Mouse (Mus musculus) midbrain, embryonic 13.5 days (tissue): ENCODE measurements around the gene Ppp1cc. TPM values are rescaled to one million over a fixed set of nuclear protein-coding genes. Genes with fewer than 3 reads are reported as not detected.

Experiments
- ATAC-seq: fragments of 200-750 bp; cut with Nextera tagmentation; 2 replicates; pipeline ENCODE4 v1.8.0; 2017; ENCODE audit warnings: mild to moderate bottlenecking, moderate TSS enrichment, moderate library complexity
- H3K27ac ChIP-seq: fragments of 300-500 bp; sonication (generic); 2 replicates; pipeline ENCODE4 v1.5.1; 2015; ENCODE audit warnings: inconsistent platforms, mild to moderate bottlenecking, moderate library complexity
- H3K27me3 ChIP-seq: fragments of 300-500 bp; sonication (generic); 2 replicates; pipeline ENCODE4 v1.6.1; 2015; ENCODE audit warnings: mild to moderate bottlenecking, inconsistent platforms
- H3K36me3 ChIP-seq: fragments of 300-500 bp; sonication (generic); 2 replicates; pipeline ENCODE4 v1.6.1; 2015; ENCODE audit warnings: mild to moderate bottlenecking, inconsistent platforms
- H3K4me1 ChIP-seq: fragments of 300-500 bp; sonication (generic); replicated peaks from 2 replicates; pipeline ENCODE4 v1.6.1; 2015; ENCODE audit warnings: inconsistent platforms
- H3K4me2 ChIP-seq: fragments of 300-500 bp; sonication (generic); replicated peaks from 2 replicates; pipeline ENCODE4 v1.6.1; 2015; ENCODE audit warnings: moderate library complexity, mild to moderate bottlenecking, inconsistent platforms
- H3K4me3 ChIP-seq: fragments of 300-500 bp; sonication (generic); replicated peaks from 2 replicates; pipeline ENCODE4 v1.5.1; 2015; ENCODE audit warnings: mild to moderate bottlenecking, inconsistent platforms
- H3K9ac ChIP-seq: fragments of 300-500 bp; sonication (generic); replicated peaks from 2 replicates; pipeline ENCODE4 v1.6.1; 2015; ENCODE audit warnings: mild to moderate bottlenecking, inconsistent platforms
- H3K9me3 ChIP-seq: fragments of 300-500 bp; sonication (generic); 2 replicates; pipeline ENCODE4 v1.6.1; 2016; ENCODE audit warnings: mild to moderate bottlenecking, inconsistent platforms
- WGBS: fragments of 180-500 bp; shearing (Covaris S2); methylation state at CpG from one replicate; pipeline ENCODE4 v1.1.7; 2015; 5-methylcytosine and 5-hydroxymethylcytosine counted together
- polyA plus RNA-seq: library from polyadenylated mRNA; unstranded; fragments of >200 nt; fragmentation: Nextera tagmentation; extraction: Ambion mirVana; gene quantifications from 2 replicates; pipeline ENCODE4 v1.2.1, GENCODE M21; 2015

The Ppp1cc gene
- polyA plus RNA-seq, 1 experiment from 2014 or later, result 262 TPM

GRCm38 (mm10) chr5:122156486-122156885 is 1.6 kb upstream of the Ppp1cc start:
- no peak for ATAC-seq
- H3K27ac ChIP-seq, result no peak overlapping the region
- 89% methylated on average over 2 of the region's 2 CpGs for WGBS

GRCm38 (mm10) chr5:122158557-122159515 is 758 bp downstream of the Ppp1cc start:
- Histone ChIP-seq H3K27me3 (peaks cover 3% of the 10 kb centered on the region; the same call in 1 of the 2 replicates), H3K4me3 (peak overlapping the region; percentile 73), H3K27ac (peak overlapping the region; percentile 89), H3K9ac (peak overlapping the region; percentile 98), H3K4me2 (peak overlapping the region; percentile 78), H3K4me1 (peaks cover 60% of the 10 kb centered on the region), H3K36me3 (peaks cover 13% of the 10 kb centered on the region; the same call in 1 of the 2 replicates), H3K9me3 (no peaks in the 10 kb centered on the region)
- 2% methylated on average over 42 of the region's 42 CpGs for WGBS
- ATAC-seq, result peak; percentile 62; the same call in 1 of the 2 replicates

More at GRCm38 (mm10) chr5:122156486-122156885, 1.6 kb upstream of the Ppp1cc start:
- no peak overlapping the region for H3K4me3 ChIP-seq
- H3K27me3 ChIP-seq, result peaks cover 3% of the 10 kb centered on the region; the same call in 1 of the 2 replicates
- no peak overlapping the region for H3K4me2 ChIP-seq
- no peak overlapping the region for H3K9ac ChIP-seq
- H3K36me3 ChIP-seq, result no peaks in the 10 kb centered on the region
- H3K9me3 ChIP-seq, result no peaks in the 10 kb centered on the region
- H3K4me1 ChIP-seq, result peaks cover 37% of the 10 kb centered on the region

GRCm38 (mm10) chr5:122163194-122163593 is 5.1 kb downstream of the Ppp1cc start:
- Histone ChIP-seq H3K27me3 (no peaks in the 10 kb centered on the region), H3K27ac (no peak overlapping the region), H3K4me3 (peak overlapping the region; percentile 17; the same call in 1 of the 2 replicates), H3K4me1 (peaks cover 86% of the 10 kb centered on the region), H3K9me3 (no peaks in the 10 kb centered on the region), H3K9ac (peak overlapping the region; percentile 53; the same call in 1 of the 2 replicates), H3K4me2 (peak overlapping the region; percentile 36), H3K36me3 (peaks cover 34% of the 10 kb centered on the region)
- 55% methylated on average over 6 of the region's 6 CpGs for WGBS
- no peak for ATAC-seq

GRCm38 (mm10) chr5:122164011-122164410 is 5.9 kb downstream of the Ppp1cc start:
- no peaks in the 10 kb centered on the region for H3K9me3 ChIP-seq
- ATAC-seq, result no peak
- no peak overlapping the region for H3K9ac ChIP-seq
- peaks cover 43% of the 10 kb centered on the region for H3K36me3 ChIP-seq
- H3K4me3 ChIP-seq, result no peak overlapping the region
- no peak overlapping the region for H3K27ac ChIP-seq
- H3K27me3 ChIP-seq, result no peaks in the 10 kb centered on the region
- 75% methylated on average over 3 of the region's 3 CpGs for WGBS
- H3K4me1 ChIP-seq, result peaks cover 86% of the 10 kb centered on the region
- 0 out of 2 replicates have a peak overlapping the region, but pooled peaks have one; percentile 3 for H3K4me2 ChIP-seq

GRCm38 (mm10) chr5:122165233-122165915 is 7.3 kb downstream of the Ppp1cc start:
- Histone ChIP-seq H3K4me3 (0 out of 2 replicates have a peak overlapping the region, but pooled peaks have one; percentile 3), H3K4me2 (peak overlapping the region; percentile 28; the same call in 1 of the 2 replicates), H3K9me3 (no peaks in the 10 kb centered on the region), H3K36me3 (peaks cover 56% of the 10 kb centered on the region), H3K9ac (peak overlapping the region; percentile 59), H3K27me3 (no peaks in the 10 kb centered on the region), H3K4me1 (peaks cover 74% of the 10 kb centered on the region), H3K27ac (peak overlapping the region; percentile 79)
- 40% methylated on average over 6 of the region's 6 CpGs for WGBS
- no peak for ATAC-seq

GRCm38 (mm10) chr5:122166636-122167161 is 8.6 kb downstream of the Ppp1cc start:
- ATAC-seq, result no peak; the same call in 1 of the 2 replicates
- Histone ChIP-seq H3K9me3 (no peaks in the 10 kb centered on the region), H3K27ac (peak overlapping the region; percentile 79), H3K4me3 (peak overlapping the region; percentile 21), H3K36me3 (peaks cover 69% of the 10 kb centered on the region), H3K9ac (peak overlapping the region; percentile 59), H3K4me1 (peaks cover 60% of the 10 kb centered on the region), H3K27me3 (no peaks in the 10 kb centered on the region), H3K4me2 (peak overlapping the region; percentile 41)
- WGBS, result 27% methylated on average over 8 of the region's 8 CpGs

- no peak overlapping the region for H3K9ac ChIP-seq
- no peak overlapping the region for H3K27ac ChIP-seq
- WGBS, result 94% methylated on average over 14 of the region's 14 CpGs
- H3K4me3 ChIP-seq, result no peak overlapping the region
- no peak for ATAC-seq
- H3K27me3 ChIP-seq, result no peaks in the 10 kb centered on the region
- H3K4me2 ChIP-seq, result no peak overlapping the region
- peaks cover 73% of the 10 kb centered on the region for H3K36me3 ChIP-seq
- H3K9me3 ChIP-seq, result no peaks in the 10 kb centered on the region
- peaks cover 42% of the 10 kb centered on the region for H3K4me1 ChIP-seq
Measured at GRCm38 (mm10) chr5:122168344-122169069, 10.4 kb downstream of the Ppp1cc start.

GRCm38 (mm10) chr5:122171058-122171457 is 13.0 kb downstream of the Ppp1cc start:
- Histone ChIP-seq H3K9ac (no peak overlapping the region), H3K27ac (no peak overlapping the region), H3K27me3 (no peaks in the 10 kb centered on the region), H3K4me1 (peaks cover 17% of the 10 kb centered on the region), H3K9me3 (no peaks in the 10 kb centered on the region), H3K4me2 (no peak overlapping the region), H3K36me3 (peaks cover 79% of the 10 kb centered on the region), H3K4me3 (no peak overlapping the region)
- ATAC-seq, result no peak
- WGBS, result 93% methylated on average over 8 of the region's 8 CpGs

GRCm38 (mm10) chr5:122175402-122175801 is 17.3 kb downstream of the Ppp1cc start:
- H3K36me3 ChIP-seq, result peaks cover 56% of the 10 kb centered on the region
- no peak for ATAC-seq
- no peaks in the 10 kb centered on the region for H3K9me3 ChIP-seq
- H3K4me2 ChIP-seq, result no peak overlapping the region
- WGBS, result 75% methylated on average over 2 of the region's 2 CpGs
- H3K4me3 ChIP-seq, result no peak overlapping the region
- H3K9ac ChIP-seq, result no peak overlapping the region
- no peaks in the 10 kb centered on the region for H3K27me3 ChIP-seq
- H3K27ac ChIP-seq, result no peak overlapping the region
- H3K4me1 ChIP-seq, result no peaks in the 10 kb centered on the region

GRCm38 (mm10) chr5:122175961-122176360 is 17.9 kb downstream of the Ppp1cc start:
- no peak overlapping the region for H3K4me2 ChIP-seq
- no peak overlapping the region for H3K4me3 ChIP-seq
- no peaks in the 10 kb centered on the region for H3K4me1 ChIP-seq
- peak; percentile 11; the same call in 1 of the 2 replicates for ATAC-seq
- WGBS, result 92% methylated on average over 7 of the region's 7 CpGs
- H3K36me3 ChIP-seq, result peaks cover 51% of the 10 kb centered on the region
- no peak overlapping the region for H3K27ac ChIP-seq
- no peaks in the 10 kb centered on the region for H3K27me3 ChIP-seq
- H3K9ac ChIP-seq, result no peak overlapping the region
- H3K9me3 ChIP-seq, result no peaks in the 10 kb centered on the region

GRCm38 (mm10) chr5:122176398-122176797 is 18.3 kb downstream of the Ppp1cc start:
- Histone ChIP-seq H3K9me3 (no peaks in the 10 kb centered on the region), H3K4me1 (no peaks in the 10 kb centered on the region), H3K4me3 (no peak overlapping the region), H3K36me3 (peaks cover 47% of the 10 kb centered on the region), H3K4me2 (no peak overlapping the region), H3K9ac (no peak overlapping the region), H3K27me3 (no peaks in the 10 kb centered on the region), H3K27ac (no peak overlapping the region)
- 44% methylated on average over 1 of the region's 1 CpGs for WGBS
- ATAC-seq, result peak; percentile 55; the same call in 1 of the 2 replicates
